Mouse (Mus musculus) retina, postnatal 7 days (tissue): ENCODE results near the gene Kin.

Experiments used
- DNase-seq: peaks from one replicate; pipeline ENCODE4 v3.0.0-alpha.2; 2012; ENCODE audit warnings: low read depth, low spot score

Gene Kin

GRCm38 (mm10) chr2:10080310-10081010 is at the start of gene Kin, which contains the start of gene Atp5c1:
TSS of gene Kin (plus strand) at chr2:10080593.
TSS of gene Atp5c1 (minus strand) at chr2:10080510.
- DNase-seq: peak; percentile 96

- DNase-seq: no peak
Measured at GRCm38 (mm10) chr2:10033684-10034083, 46.7 kb upstream of the Kin start.

DNA sequence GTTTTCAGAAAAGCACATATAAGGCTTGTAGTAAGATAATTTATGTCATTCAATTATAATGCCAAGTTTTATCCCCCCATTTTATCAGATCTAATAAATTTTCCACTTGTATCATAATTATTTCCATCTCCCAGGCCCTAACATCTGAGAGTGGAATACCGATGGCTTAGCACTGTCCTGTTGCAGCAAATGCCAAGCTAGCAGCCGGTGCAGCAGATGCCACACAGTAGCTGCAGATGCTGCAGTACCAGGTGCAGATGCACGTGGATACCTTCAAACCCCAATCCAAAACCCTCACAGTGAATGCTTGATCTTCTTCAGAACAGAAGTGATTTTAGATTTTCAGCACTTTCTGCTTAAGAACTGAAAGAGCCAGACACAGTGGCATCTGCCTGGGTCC is 45.4 kb upstream of the Kin start:
- no peak for DNase-seq

- DNase-seq: no peak
Measured at GRCm38 (mm10) chr2:10047758-10048436, 32.5 kb upstream of the Kin start.

GRCm38 (mm10) chr2:10048461-10048860 is 31.9 kb upstream of the Kin start, which contains the start of gene Taf3:
TSS of gene Taf3 (minus strand) at chr2:10048596.
- peak; percentile 81 for DNase-seq

GRCm38 (mm10) chr2:10049456-10049855 is 30.9 kb upstream of the Kin start:
- DNase-seq: no peak

DNA sequence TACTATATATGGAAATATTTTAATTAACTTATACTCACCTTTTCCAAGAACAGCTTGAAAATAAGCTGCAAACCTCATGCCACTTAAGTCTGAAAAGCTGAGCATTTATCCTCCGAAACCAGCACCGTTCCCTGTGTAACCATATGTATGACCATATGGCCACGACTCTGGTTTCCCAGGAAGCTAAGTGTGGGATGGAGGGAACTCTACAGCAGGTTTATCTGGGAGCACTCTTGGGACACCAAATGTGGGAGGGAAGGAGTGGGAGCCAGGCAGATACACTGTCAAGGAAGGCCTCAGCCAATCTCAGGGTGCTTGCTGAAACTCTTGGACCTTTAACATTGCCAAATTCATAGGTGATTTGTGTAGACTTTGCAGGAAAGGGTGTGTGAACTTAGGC is 29.5 kb upstream of the Kin start:
- no peak for DNase-seq

GRCm38 (mm10) chr2:10051996-10052395 is 28.4 kb upstream of the Kin start:
- DNase-seq: no peak

DNA sequence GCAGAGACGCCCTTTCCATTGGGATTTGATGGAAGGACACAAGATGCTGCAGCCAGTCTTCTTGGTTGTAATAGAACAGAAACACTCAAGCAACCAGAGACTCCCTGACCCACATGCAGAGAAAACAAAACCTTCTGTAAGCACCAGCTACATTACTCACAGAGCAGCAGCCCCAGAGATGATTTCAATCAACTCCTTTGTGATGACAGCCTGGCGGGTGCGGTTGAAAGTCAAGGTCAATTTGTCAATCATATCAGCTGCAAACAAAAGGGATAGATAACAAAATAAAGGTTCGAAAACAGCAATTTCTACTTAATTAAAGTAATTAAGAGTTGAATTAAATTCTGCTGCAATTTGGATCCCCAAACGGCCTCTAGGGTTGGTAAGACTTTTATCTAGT is 21.6 kb upstream of the Kin start:
- no peak for DNase-seq

DNA sequence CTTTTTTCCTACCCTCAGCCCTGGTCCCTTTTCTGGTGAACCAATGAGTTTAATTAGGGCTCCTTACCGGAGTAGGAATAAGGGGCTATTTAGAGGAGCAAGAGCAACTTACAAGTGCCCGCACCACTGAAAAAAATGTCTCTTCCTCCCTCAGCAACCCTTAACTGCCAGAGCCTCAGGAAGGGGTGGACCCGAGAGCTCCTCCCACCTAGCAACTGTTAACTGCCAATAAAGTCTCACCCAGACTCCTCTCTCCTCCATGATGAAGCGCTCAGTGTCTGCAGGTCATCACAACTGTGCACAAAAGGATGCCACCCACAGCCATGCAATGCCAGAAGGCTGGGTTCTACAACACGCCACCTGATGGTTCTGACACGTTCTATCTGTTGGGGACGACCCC is 8.6 kb upstream of the Kin start:
- no peak for DNase-seq

- DNase-seq: no peak
Measured at GRCm38 (mm10) chr2:10074470-10074869, 5.9 kb upstream of the Kin start.

GRCm38 (mm10) chr2:10076675-10077074 is 3.7 kb upstream of the Kin start:
- no peak for DNase-seq

DNA sequence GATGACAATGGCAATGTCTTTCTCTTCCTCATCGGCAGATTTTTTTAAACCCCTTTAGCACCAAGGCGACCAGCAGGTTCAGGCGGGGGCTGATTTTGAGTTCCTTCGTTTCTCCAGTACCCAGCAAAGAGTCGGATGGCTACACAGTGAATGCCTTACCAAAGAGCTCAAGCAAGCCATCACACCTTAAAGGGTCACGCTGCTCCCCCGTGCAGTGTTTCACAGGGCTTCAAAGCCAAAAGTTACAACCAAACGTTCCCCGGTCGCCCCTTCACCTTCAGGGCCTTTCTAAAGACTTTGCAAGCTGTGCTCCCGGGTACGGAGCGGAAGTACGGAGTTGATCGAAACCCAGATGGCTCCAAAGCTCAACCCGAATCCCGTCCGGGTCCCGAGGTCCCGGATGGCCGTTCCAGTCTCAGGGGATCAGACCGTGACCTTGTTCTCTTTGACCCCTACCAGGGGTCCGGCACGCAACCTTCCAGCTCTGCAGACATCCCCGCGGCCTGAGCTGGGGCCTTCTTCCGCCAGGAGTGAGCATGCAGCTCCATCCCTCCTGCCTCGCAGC is 566 bp upstream of the Kin start:
- no peak for DNase-seq

DNA sequence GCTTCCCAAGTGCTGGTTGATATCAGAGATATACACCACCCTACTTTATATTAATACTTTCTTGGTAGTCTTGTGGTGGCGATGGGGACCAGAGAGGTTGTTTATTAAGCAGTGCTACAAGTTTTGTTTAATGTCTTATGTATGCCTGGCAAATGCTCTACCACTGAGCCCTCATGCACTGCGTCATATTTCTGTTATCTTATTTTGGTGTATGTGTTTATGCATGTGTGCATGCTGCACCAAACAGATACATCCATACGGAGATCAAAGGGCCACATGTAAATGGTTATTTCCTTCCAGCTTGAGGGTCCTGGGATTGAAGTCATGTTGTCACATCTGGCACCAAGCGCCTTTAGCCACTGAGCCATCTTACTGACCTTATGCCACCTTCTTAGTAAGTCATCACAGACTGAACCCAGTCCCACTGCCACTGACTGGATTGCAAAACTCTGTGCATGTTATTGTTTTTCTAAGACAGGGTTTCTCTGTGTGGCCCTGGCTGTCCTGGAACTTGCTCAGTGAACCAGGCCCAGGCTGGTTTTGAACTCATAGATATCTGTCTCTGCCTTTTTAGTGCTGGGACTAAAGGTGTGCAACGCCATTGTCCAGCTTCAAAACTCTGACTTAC is 1.2 kb downstream of the Kin start:
- no peak for DNase-seq

GRCm38 (mm10) chr2:10082737-10083136 is 2.3 kb downstream of the Kin start:
- no peak for DNase-seq

DNA sequence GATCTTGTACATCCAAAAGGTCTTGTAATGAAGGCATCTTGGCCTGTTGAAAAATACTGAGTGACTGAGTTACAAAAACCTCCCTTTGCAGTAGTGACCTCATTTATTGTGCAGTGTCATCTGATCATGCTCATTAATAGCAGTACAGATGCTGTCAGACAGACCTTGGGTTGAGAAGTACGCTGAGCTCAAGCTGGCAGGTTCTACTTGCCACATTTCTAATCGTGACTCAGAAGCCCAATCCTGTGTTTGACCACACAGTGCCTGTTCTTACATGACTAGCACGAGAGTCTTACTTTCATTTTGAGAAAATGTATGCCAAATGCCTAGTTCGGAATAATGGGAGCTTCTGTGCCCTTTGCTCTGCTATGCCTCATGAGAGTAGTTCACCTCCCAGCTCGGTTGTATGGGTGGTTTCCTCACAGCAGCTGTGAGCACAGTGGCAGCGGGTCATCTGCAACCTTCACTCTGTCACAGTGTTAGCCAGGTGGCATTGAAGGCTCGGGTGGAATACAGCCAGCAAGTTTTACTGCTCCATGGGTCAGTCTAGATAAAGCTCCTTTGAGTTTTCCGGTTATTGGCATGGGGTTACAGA is 7.0 kb downstream of the Kin start:
- no peak for DNase-seq

DNA sequence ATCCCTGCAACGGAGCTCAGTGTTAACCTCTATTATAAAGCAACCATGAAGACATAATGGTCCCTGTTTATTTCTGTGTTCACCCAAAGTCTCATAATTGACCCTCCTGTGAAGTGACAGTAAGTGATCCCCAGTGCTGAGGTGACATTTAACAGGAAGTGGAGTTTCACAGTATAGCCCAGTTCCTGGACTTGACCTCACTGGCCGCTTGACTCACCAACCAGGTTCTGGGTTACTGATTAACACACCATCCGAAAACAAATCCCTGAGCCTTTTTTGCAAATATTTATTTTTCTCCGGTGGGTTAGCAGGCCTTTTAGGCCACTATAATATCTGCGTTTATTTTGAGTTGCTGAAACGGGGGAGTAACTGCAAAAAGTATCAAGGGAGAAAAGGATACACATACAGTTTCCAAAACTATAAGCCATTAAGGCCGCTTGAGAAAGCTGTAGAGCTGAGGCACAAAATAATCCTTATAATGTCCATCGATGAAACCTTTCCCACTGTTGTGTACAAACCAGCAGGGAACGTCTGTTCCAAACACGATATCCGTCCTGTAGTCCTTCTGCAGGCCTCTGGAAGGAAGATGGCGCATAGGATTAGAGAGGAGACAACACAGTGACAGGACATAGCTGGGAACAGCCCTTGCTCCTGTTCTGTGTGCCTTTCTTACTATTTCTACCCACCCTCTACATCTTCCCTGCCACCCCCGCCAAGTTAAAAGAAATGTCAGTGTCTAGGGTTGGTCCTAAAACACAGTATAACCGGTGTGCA is 14.1 kb downstream of the Kin start:
- DNase-seq: no peak

GRCm38 (mm10) chr2:10098598-10099215 is 18.3 kb downstream of the Kin start:
- DNase-seq: peak; percentile 41

DNA sequence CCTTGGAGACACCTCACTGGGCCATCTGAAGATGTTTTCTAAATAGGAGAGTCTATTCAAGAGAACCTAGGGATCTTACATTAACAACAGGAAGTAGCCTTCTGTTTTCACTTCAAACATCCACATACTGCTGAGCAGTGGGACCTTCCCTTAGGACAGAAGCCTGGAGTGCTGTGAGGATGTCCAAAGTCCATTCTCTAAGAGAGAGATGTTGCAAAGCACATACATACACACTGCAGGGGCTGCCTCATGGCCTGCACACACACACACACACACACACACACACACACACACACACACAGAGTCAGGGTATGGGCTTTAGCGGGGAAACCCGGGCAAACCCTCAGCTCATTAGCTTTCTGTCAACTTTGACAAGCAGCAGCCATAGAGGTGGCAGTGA is 20.1 kb downstream of the Kin start:
- DNase-seq: no peak

DNA sequence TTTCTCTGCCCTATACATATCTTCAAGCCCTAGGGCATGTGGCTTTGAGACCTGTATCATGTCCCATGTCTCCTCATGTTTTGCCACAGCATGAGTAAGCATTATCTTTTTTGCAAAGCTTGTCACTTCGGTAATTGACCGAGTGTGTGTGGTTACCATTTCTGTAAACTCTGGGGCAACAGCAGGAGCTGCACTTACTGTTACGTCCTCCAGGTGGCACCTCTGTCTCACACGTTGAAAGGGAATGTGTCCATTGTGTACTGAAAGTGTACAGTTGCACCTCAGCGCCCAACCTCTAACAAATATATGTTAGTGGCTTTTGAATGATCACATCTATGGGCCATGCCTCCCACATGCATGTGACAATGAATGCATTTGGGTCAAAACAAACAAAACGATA is 20.8 kb downstream of the Kin start:
- peak; percentile 24 for DNase-seq
